Mouse (Mus musculus) liver, postnatal 0 days (tissue): ENCODE measurements at regions not wholly inside any gene's neighbourhood (a gene's known extent, or its start where the extent isn't known, plus 50 kb on each side); places are given as distances from the start of the nearest gene placed in this dataset.

Experiments used
- CTCF ChIP-seq: sonication (generic); IDR thresholded peaks from 2 replicates; pipeline ENCODE4 v1.5.1; 2016; ENCODE audit warnings: antibody characterized with exemption, low read depth
- EP300 ChIP-seq: IDR thresholded peaks from 2 replicates; pipeline ENCODE4 v1.6.1; 2016; ENCODE audit warnings: antibody characterized with exemption, low read depth, mild to moderate bottlenecking

- TF ChIP-seq CTCF (no peak), EP300 (no peak)
These were observed 126.4 kb downstream of the Irx2 start for GRCm38 (mm10) chr13:72755036-72755435.
